Comparison of ENCODE assay signal across 14 mouse cellular contexts in genomic region chr2:126838848-126839247, GRCm38 (mm10). TPM values are rescaled to one million over a fixed set of nuclear protein-coding genes. Genes with fewer than 3 reads are reported as not detected.
"Had no signal": no experiment of that assay in that cellular context is flagged by ENCODE, and none has a peak within 500 bp of the region (broad histone marks: within the 10 kb centered on the region; RNA-seq: fewer than 3 reads in every experiment).

No protein-coding gene starts in this region.

- H3K4me1 ChIP-seq: kidney, embryonic 15.5 days; liver, embryonic 13.5 days had no signal

- DNase-seq: kidney, postnatal 10 days; kidney, postnatal 36 days; layer of hippocampus, postnatal 36 days; liver, embryonic 13.5 days; lung, adult 2 months; lung, postnatal 14 days; lung, postnatal 4 days; midbrain, embryonic 14.5 days; thymus, postnatal 25 days had no signal

- H3K27ac ChIP-seq: kidney, embryonic 15.5 days; left cerebral cortex, adult 2 months; liver, embryonic 13.5 days; stomach, postnatal 0 days had no signal

- H3K9me3 ChIP-seq: kidney, embryonic 15.5 days; liver, embryonic 13.5 days had no signal

- H3K4me2 ChIP-seq: kidney, embryonic 15.5 days; liver, embryonic 13.5 days; midbrain, embryonic 11.5 days had no signal

- H3K27me3 ChIP-seq: kidney, embryonic 15.5 days; liver, embryonic 13.5 days had no signal

- H3K4me3 ChIP-seq: kidney, embryonic 15.5 days; left cerebral cortex, adult 2 months; liver, embryonic 13.5 days had no signal

- H3K9ac ChIP-seq: kidney, embryonic 15.5 days; liver, embryonic 13.5 days had no signal

RNA-seq across cellular contexts. Expression of gene Usp50, which starts 55.6 kb away (rescaled TPM):
- total RNA-seq: left cerebral cortex, postnatal 10 days had no signal
